Mouse (Mus musculus) brain, adult 2 months (tissue): ENCODE results near the gene Nos2.
A peak's percentile ranks its signal among the peaks of the same experiment; 100 is the strongest.
"Not testable (repeated sequence)": the region's sequence is repeated elsewhere in the genome, so short reads cannot be mapped to it uniquely, and the experiment has no call there.

Source experiments
- DNase-seq: peaks from one replicate; pipeline ENCODE4 v3.0.0; 2011; ENCODE audit warnings: low read depth, low spot score

The Nos2 gene

GRCm38 (mm10) chr11:78989206-78989605 is 68.6 kb downstream of the Nos2 start:
- DNase-seq = not testable (repeated sequence)

GRCm38 (mm10) chr11:78990096-78990495 is 69.5 kb downstream of the Nos2 start:
- DNase-seq = no peak

- not testable (repeated sequence) for DNase-seq
Observed at GRCm38 (mm10) chr11:78990875-78991543, 70.4 kb downstream of the Nos2 start.

- DNase-seq = no peak
Observed at GRCm38 (mm10) chr11:78999118-78999517, 78.5 kb downstream of the Nos2 start.

- no peak for DNase-seq
Observed at GRCm38 (mm10) chr11:79001871-79002270, 81.3 kb downstream of the Nos2 start.

GRCm38 (mm10) chr11:79002551-79002951 is 82.0 kb downstream of the Nos2 start:
- DNase-seq = peak; percentile 59

- DNase-seq = no peak
Observed at GRCm38 (mm10) chr11:79003053-79003768, 82.6 kb downstream of the Nos2 start.

- no peak for DNase-seq
Observed at GRCm38 (mm10) chr11:79003769-79004638, 83.4 kb downstream of the Nos2 start.

- DNase-seq = no peak
Observed at GRCm38 (mm10) chr11:79005578-79006394, 85.2 kb downstream of the Nos2 start.

GRCm38 (mm10) chr11:79006417-79006816 is 85.8 kb downstream of the Nos2 start:
- no peak for DNase-seq

GRCm38 (mm10) chr11:79007356-79007755 is 86.8 kb downstream of the Nos2 start:
- not testable (repeated sequence) for DNase-seq

- no peak for DNase-seq
Observed at GRCm38 (mm10) chr11:79008007-79008775, 87.6 kb downstream of the Nos2 start.

GRCm38 (mm10) chr11:79008891-79009290 is 88.3 kb downstream of the Nos2 start:
- no peak for DNase-seq
